Mouse (Mus musculus) B cell, adult 2 months (primary cell): ENCODE results near the gene Lrr1.
A peak's percentile ranks its signal among the peaks of the same experiment; 100 is the strongest.
"Not testable (repeated sequence)": the region's sequence is repeated elsewhere in the genome, so short reads cannot be mapped to it uniquely, and the experiment has no call there.

Experiments used
- DNase-seq, 2 experiments: peaks; one replicate each; pipeline ENCODE4 v3.0.0; 2022

The Lrr1 gene

GRCm38 (mm10) chr12:69164904-69165303 is 3.7 kb upstream of the Lrr1 start:
- DNase-seq = no peak

GRCm38 (mm10) chr12:69166861-69167581 is 1.6 kb upstream of the Lrr1 start:
- DNase-seq = not testable (repeated sequence)

- DNase-seq = no peak
Observed at GRCm38 (mm10) chr12:69167656-69168460, 756 bp upstream of the Lrr1 start.

- no peak for DNase-seq
Observed at GRCm38 (mm10) chr12:69171307-69171706, 2.7 kb downstream of the Lrr1 start.

- no peak for DNase-seq
Observed at GRCm38 (mm10) chr12:69175975-69176374, 7.4 kb downstream of the Lrr1 start.

GRCm38 (mm10) chr12:69177526-69177925 is 8.9 kb downstream of the Lrr1 start:
- DNase-seq = no peak

GRCm38 (mm10) chr12:69179371-69179770 is 10.8 kb downstream of the Lrr1 start:
- no peak for DNase-seq

GRCm38 (mm10) chr12:69181800-69182199 is 13.2 kb downstream of the Lrr1 start:
- DNase-seq = no peak

GRCm38 (mm10) chr12:69183583-69184308 is 15.1 kb downstream of the Lrr1 start, which contains the start of the genes Rpl36al and Mgat2:
Gene Rpl36al (minus strand): TSS chr12:69184083.
Gene Mgat2 (plus strand): TSS chr12:69184157.
- DNase-seq = peak; percentile 96

GRCm38 (mm10) chr12:69184342-69185295 is 16.0 kb downstream of the Lrr1 start:
- DNase-seq = no peak

- DNase-seq = no peak
Observed at GRCm38 (mm10) chr12:69185371-69185770, 16.8 kb downstream of the Lrr1 start.

GRCm38 (mm10) chr12:69186811-69187471 is 18.3 kb downstream of the Lrr1 start:
- DNase-seq = no peak

- no peak for DNase-seq
Observed at GRCm38 (mm10) chr12:69190074-69190473, 21.5 kb downstream of the Lrr1 start.

GRCm38 (mm10) chr12:69190522-69190921 is 21.9 kb downstream of the Lrr1 start:
- peak; percentile 43 to 47 for DNase-seq

GRCm38 (mm10) chr12:69191396-69191795 is 22.8 kb downstream of the Lrr1 start:
- no peak for DNase-seq

GRCm38 (mm10) chr12:69192637-69193036 is 24.0 kb downstream of the Lrr1 start:
- no peak for DNase-seq

- peak; percentile 53 to 65 for DNase-seq
Observed at GRCm38 (mm10) chr12:69196444-69197377, 28.1 kb downstream of the Lrr1 start, which contains the start of gene Gm49383. Gene Gm49383 (minus strand): TSS chr12:69197104.

- peak in 1 of 2 experiments; percentile 71 for DNase-seq
Observed at GRCm38 (mm10) chr12:69197378-69198163, 29.0 kb downstream of the Lrr1 start.

- peak; percentile 78 to 80 for DNase-seq
Observed at GRCm38 (mm10) chr12:69198164-69198535, 29.5 kb downstream of the Lrr1 start, which contains the start of gene Dnaaf2. Gene Dnaaf2 (minus strand): TSS chr12:69198429.
